Mouse (Mus musculus) G1E (cell line): ENCODE measurements around the gene Atrip. TPM values are rescaled to one million over a fixed set of nuclear protein-coding genes. Genes with fewer than 3 reads are reported as not detected.

ENCODE experiments used
- ATAC-seq: 2 replicates; pipeline ENCODE4 v1.8.0; 2016; ENCODE audit warnings: mild to moderate bottlenecking; ENCODE audit not compliant: insufficient number of reproducible peaks, poor library complexity, low FRiP score, severe bottlenecking; ENCODE audit errors: extremely low read depth
- DNase-seq: peaks from one replicate; pipeline ENCODE4 v3.0.0; 2012; ENCODE audit warnings: low spot score
- H3K27me3 ChIP-seq: 2 replicates; pipeline ENCODE4 v1.6.1; 2012; ENCODE audit warnings: mild to moderate bottlenecking, low read length, inconsistent platforms; ENCODE audit not compliant: insufficient read depth
- H3K36me3 ChIP-seq: replicated peaks from 2 replicates; pipeline ENCODE3; 2012; ENCODE audit warnings: mild to moderate bottlenecking, inconsistent platforms
- H3K4me1 ChIP-seq: 2 replicates; pipeline ENCODE4 v1.6.1; 2012; ENCODE audit warnings: low read depth, low read length, inconsistent platforms, mixed read lengths; ENCODE audit not compliant: insufficient read depth
- H3K4me3 ChIP-seq: 2 replicates; pipeline ENCODE4 v1.5.1; 2012; ENCODE audit warnings: low read depth, mild to moderate bottlenecking, inconsistent platforms, low read length, moderate library complexity, mixed read lengths
- H3K9me3 ChIP-seq: replicated peaks from 2 replicates; pipeline ENCODE4 v1.6.1; 2012; ENCODE audit warnings: inconsistent platforms
- CTCF ChIP-seq: IDR thresholded peaks from 2 replicates; pipeline ENCODE4 v1.5.1; 2012; ENCODE audit warnings: low read depth, low read length, inconsistent platforms, mixed read lengths
- GATA1 ChIP-seq: IDR thresholded peaks from 2 replicates; pipeline ENCODE4 v1.6.1; 2012; ENCODE audit warnings: borderline replicate concordance, low read length, inconsistent platforms, mixed read lengths
- GATA2 ChIP-seq: IDR thresholded peaks from 2 replicates; pipeline ENCODE4 v1.6.1; 2012; ENCODE audit warnings: low read depth, low read length, inconsistent platforms, borderline replicate concordance
- POLR2AphosphoS5 ChIP-seq: IDR thresholded peaks from 2 replicates; pipeline ENCODE4 v1.6.1; 2012; ENCODE audit warnings: low read depth, low read length, inconsistent platforms; ENCODE audit not compliant: insufficient replicate concordance
- TAL1 ChIP-seq: conservative IDR thresholded peaks from 2 replicates; pipeline ENCODE4 v1.6.1; 2012; ENCODE audit warnings: low read depth, low read length, inconsistent platforms, mixed read lengths
- polyA plus RNA-seq: library from polyadenylated mRNA; stranded (reverse); fragments of >175 nt; gene quantifications from 2 replicates; pipeline ENCODE4 v1.2.3, GENCODE M21; 2012
- total RNA-seq, 2 experiments: library from RNA; stranded (forward) in 1 of 2; stranded (reverse) in 1 of 2; fragments of 200-1000 nt in 1 of 2; fragments of >200 nt in 1 of 2; fragmentation: Nextera tagmentation in 1 of 2; gene quantifications; 2 replicates each; pipeline ENCODE4 v1.2.3; 2014 to 2017

Atrip gene
- total and polyA plus RNA-seq, 3 experiments = 9.2 to 18.1 (median 16.4) TPM

GRCm38 (mm10) chr9:109009636-109010315 is 64.1 kb downstream of the Atrip start:
- Histone ChIP-seq H3K36me3 (peaks cover 69% of the 10 kb centered on the region), H3K9me3 (no peaks in the 10 kb centered on the region), H3K27me3 (no peaks in the 10 kb centered on the region), H3K4me1 (peaks cover 14% of the 10 kb centered on the region), H3K4me3 (no peak overlapping the region)
- ATAC-seq (peak; percentile 95), DNase-seq (peak; percentile 55)
- TF ChIP-seq TAL1 (no peak), CTCF (no peak), GATA1 (no peak), POLR2AphosphoS5 (no peak), GATA2 (no peak)

GRCm38 (mm10) chr9:109008994-109009635 is 64.8 kb downstream of the Atrip start:
- peaks cover 72% of the 10 kb centered on the region for H3K36me3 ChIP-seq
- TF ChIP-seq GATA1 (no peak), TAL1 (no peak), GATA2 (no peak), POLR2AphosphoS5 (no peak), CTCF (no peak)
- DNase-seq = no peak
- no peak for ATAC-seq
- H3K9me3 ChIP-seq = no peaks in the 10 kb centered on the region
- no peak overlapping the region for H3K4me3 ChIP-seq
- peaks cover 14% of the 10 kb centered on the region for H3K4me1 ChIP-seq
- H3K27me3 ChIP-seq = no peaks in the 10 kb centered on the region

DNA sequence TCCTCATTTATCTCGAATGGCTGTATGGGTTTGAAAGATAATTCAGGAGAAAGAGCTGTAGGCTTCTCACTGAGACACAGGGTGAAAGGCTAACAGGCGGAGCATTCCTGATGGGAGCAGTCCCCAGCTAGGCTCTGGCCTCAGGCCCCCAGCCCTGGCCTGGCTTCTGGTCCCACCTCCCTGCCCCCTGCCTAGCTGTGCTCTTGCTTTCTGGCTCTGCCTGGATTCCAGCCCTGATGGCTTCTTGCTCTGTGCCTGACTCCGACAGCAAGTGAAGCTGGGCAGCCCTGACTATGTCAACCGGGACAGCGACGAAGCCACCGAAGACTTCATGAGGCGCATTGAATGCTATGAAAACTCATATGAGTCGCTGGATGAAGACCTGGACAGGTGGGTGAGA is 65.8 kb downstream of the Atrip start:
- ATAC-seq (no peak), DNase-seq (no peak)
- no peaks in the 10 kb centered on the region for H3K27me3 ChIP-seq
- peaks cover 69% of the 10 kb centered on the region for H3K36me3 ChIP-seq
- H3K4me3 ChIP-seq = no peak overlapping the region
- peaks cover 14% of the 10 kb centered on the region for H3K4me1 ChIP-seq
- TF ChIP-seq TAL1 = no peak
- no peak for TF ChIP-seq CTCF
- TF ChIP-seq POLR2AphosphoS5 = no peak
- TF ChIP-seq GATA2 = no peak
- TF ChIP-seq GATA1 = no peak
- H3K9me3 ChIP-seq = no peaks in the 10 kb centered on the region

Other genes with a start within 250 kb of the Atrip start
- gene Celsr3, start 247.8 kb downstream of the Atrip start, total RNA-seq (2014; fragmentation: Nextera tagmentation) = not detected in 2 replicates
- 0.11 and 0.12 TPM in 2 replicates for gene Celsr3, start 247.8 kb downstream of the Atrip start, total RNA-seq (2017)
- 0.01 TPM in 1 of 2 replicates, not detected in the other for gene Celsr3, start 247.8 kb downstream of the Atrip start, polyA plus RNA-seq
- gene Slc26a6, start 220.8 kb downstream of the Atrip start, total RNA-seq (2014; fragmentation: Nextera tagmentation) = 1.0 and 3.6 TPM in 2 replicates
- gene Slc26a6, start 220.8 kb downstream of the Atrip start, total RNA-seq (2017) = 2.3 and 3.1 TPM in 2 replicates
- 2.4 and 3.5 TPM in 2 replicates for gene Slc26a6, start 220.8 kb downstream of the Atrip start, polyA plus RNA-seq
- not detected in 2 replicates for gene Tmem89, start 159.5 kb downstream of the Atrip start, total RNA-seq (2014; fragmentation: Nextera tagmentation)
- not detected in 2 replicates for gene Tmem89, start 159.5 kb downstream of the Atrip start, total RNA-seq (2017)
- not detected in 2 replicates for gene Tmem89, start 159.5 kb downstream of the Atrip start, polyA plus RNA-seq
- 172 and 173 TPM in 2 replicates for gene Uqcrc1, start 137.5 kb downstream of the Atrip start, total RNA-seq (2014; fragmentation: Nextera tagmentation)
- 186 and 188 TPM in 2 replicates for gene Uqcrc1, start 137.5 kb downstream of the Atrip start, total RNA-seq (2017)
- 448 and 452 TPM in 2 replicates for gene Uqcrc1, start 137.5 kb downstream of the Atrip start, polyA plus RNA-seq
- 0.10 and 0.30 TPM in 2 replicates for gene Col7a1, start 120.5 kb downstream of the Atrip start, total RNA-seq (2014; fragmentation: Nextera tagmentation)
- gene Col7a1, start 120.5 kb downstream of the Atrip start, total RNA-seq (2017) = 1.1 and 3.0 TPM in 2 replicates
- 0.15 and 0.28 TPM in 2 replicates for gene Col7a1, start 120.5 kb downstream of the Atrip start, polyA plus RNA-seq
- not detected in 2 replicates for gene Ucn2, start 88.1 kb downstream of the Atrip start, total RNA-seq (2014; fragmentation: Nextera tagmentation)
- gene Ucn2, start 88.1 kb downstream of the Atrip start, total RNA-seq (2017) = 0.17 and 0.38 TPM in 2 replicates
- not detected in 2 replicates for gene Ucn2, start 88.1 kb downstream of the Atrip start, polyA plus RNA-seq
- 7.1 and 10.0 TPM in 2 replicates for gene Pfkfb4, start 82.3 kb downstream of the Atrip start, total RNA-seq (2014; fragmentation: Nextera tagmentation)
- gene Pfkfb4, start 82.3 kb downstream of the Atrip start, total RNA-seq (2017) = 9.1 and 9.3 TPM in 2 replicates
- gene Pfkfb4, start 82.3 kb downstream of the Atrip start, polyA plus RNA-seq = 1.7 and 4.1 TPM in 2 replicates
- gene Shisa5, start 35.6 kb downstream of the Atrip start, total RNA-seq (2014; fragmentation: Nextera tagmentation) = 17.1 and 24.2 TPM in 2 replicates
- gene Shisa5, start 35.6 kb downstream of the Atrip start, total RNA-seq (2017) = 50.0 and 50.6 TPM in 2 replicates
- gene Shisa5, start 35.6 kb downstream of the Atrip start, polyA plus RNA-seq = 207 and 259 TPM in 2 replicates
- 9.6 and 14.4 TPM in 2 replicates for gene Trex1, start 14.4 kb downstream of the Atrip start, total RNA-seq (2014; fragmentation: Nextera tagmentation)
- gene Trex1, start 14.4 kb downstream of the Atrip start, total RNA-seq (2017) = 12.2 and 19.6 TPM in 2 replicates
- 15.1 and 27.4 TPM in 2 replicates for gene Trex1, start 14.4 kb downstream of the Atrip start, polyA plus RNA-seq
- gene Ccdc51, start 8.4 kb upstream of the Atrip start, total RNA-seq (2014; fragmentation: Nextera tagmentation) = 4.7 and 5.0 TPM in 2 replicates
- gene Ccdc51, start 8.4 kb upstream of the Atrip start, total RNA-seq (2017) = 16.0 and 16.8 TPM in 2 replicates
- 8.0 and 8.8 TPM in 2 replicates for gene Ccdc51, start 8.4 kb upstream of the Atrip start, polyA plus RNA-seq
- 133 and 230 TPM in 2 replicates for gene Tma7, start 8.5 kb upstream of the Atrip start, total RNA-seq (2014; fragmentation: Nextera tagmentation)
- 413 and 422 TPM in 2 replicates for gene Tma7, start 8.5 kb upstream of the Atrip start, total RNA-seq (2017)
- 429 and 438 TPM in 2 replicates for gene Tma7, start 8.5 kb upstream of the Atrip start, polyA plus RNA-seq
- not detected in 2 replicates for gene Plxnb1, start 21.3 kb upstream of the Atrip start, total RNA-seq (2014; fragmentation: Nextera tagmentation)
- gene Plxnb1, start 21.3 kb upstream of the Atrip start, total RNA-seq (2017) = 0.23 and 0.44 TPM in 2 replicates
- gene Plxnb1, start 21.3 kb upstream of the Atrip start, polyA plus RNA-seq = not detected in 2 replicates
- not detected in 2 replicates for gene Fbxw21, start 87.9 kb upstream of the Atrip start, total RNA-seq (2014; fragmentation: Nextera tagmentation)
- 0.11 TPM in 1 of 2 replicates, not detected in the other for gene Fbxw21, start 87.9 kb upstream of the Atrip start, total RNA-seq (2017)
- not detected in 2 replicates for gene Fbxw21, start 87.9 kb upstream of the Atrip start, polyA plus RNA-seq
- not detected in 2 replicates for gene Fbxw13, start 121.9 kb upstream of the Atrip start, total RNA-seq (2014; fragmentation: Nextera tagmentation)
- gene Fbxw13, start 121.9 kb upstream of the Atrip start, total RNA-seq (2017) = not detected in 2 replicates
- gene Fbxw13, start 121.9 kb upstream of the Atrip start, polyA plus RNA-seq = not detected in 2 replicates
- gene Fbxw20, start 160.6 kb upstream of the Atrip start, total RNA-seq (2014; fragmentation: Nextera tagmentation) = not detected in 2 replicates
- 0.06 TPM in 1 of 2 replicates, not detected in the other for gene Fbxw20, start 160.6 kb upstream of the Atrip start, total RNA-seq (2017)
- gene Fbxw20, start 160.6 kb upstream of the Atrip start, polyA plus RNA-seq = not detected in 2 replicates
- not detected in 2 replicates for gene Fbxw14, start 213.6 kb upstream of the Atrip start, total RNA-seq (2014; fragmentation: Nextera tagmentation)
- 0.23 and 0.87 TPM in 2 replicates for gene Fbxw14, start 213.6 kb upstream of the Atrip start, total RNA-seq (2017)
- gene Fbxw14, start 213.6 kb upstream of the Atrip start, polyA plus RNA-seq = not detected in 2 replicates